Mouse (Mus musculus) testis, postnatal 10 days (tissue): ENCODE results near the gene Slc37a4.
"Not testable (repeated sequence)": the region's sequence is repeated elsewhere in the genome, so short reads cannot be mapped to it uniquely, and the experiment has no call there.

Source experiments
- DNase-seq: peaks from one replicate; pipeline ENCODE4 v3.0.0; 2021; ENCODE audit warnings: low spot score

Slc37a4 gene

GRCm38 (mm10) chr9:44440961-44441360 is 44.3 kb downstream of the Slc37a4 start, which contains the start of gene Foxr1:
TSS of gene Foxr1 (minus strand) at chr9:44441136.
- DNase-seq: no peak

GRCm38 (mm10) chr9:44444402-44445025 is 47.9 kb downstream of the Slc37a4 start:
- not testable (repeated sequence) for DNase-seq

GRCm38 (mm10) chr9:44450387-44450786 is 53.7 kb downstream of the Slc37a4 start:
- no peak for DNase-seq
